Mouse (Mus musculus) CD4-positive helper T cell, adult 2 months (primary cell): ENCODE data around the gene Recql5.

Source experiments
- DNase-seq: peaks from one replicate; pipeline ENCODE4 v3.0.0-alpha.2; 2012; ENCODE audit warnings: low read depth, missing footprints, low spot score

The Recql5 gene

DNA sequence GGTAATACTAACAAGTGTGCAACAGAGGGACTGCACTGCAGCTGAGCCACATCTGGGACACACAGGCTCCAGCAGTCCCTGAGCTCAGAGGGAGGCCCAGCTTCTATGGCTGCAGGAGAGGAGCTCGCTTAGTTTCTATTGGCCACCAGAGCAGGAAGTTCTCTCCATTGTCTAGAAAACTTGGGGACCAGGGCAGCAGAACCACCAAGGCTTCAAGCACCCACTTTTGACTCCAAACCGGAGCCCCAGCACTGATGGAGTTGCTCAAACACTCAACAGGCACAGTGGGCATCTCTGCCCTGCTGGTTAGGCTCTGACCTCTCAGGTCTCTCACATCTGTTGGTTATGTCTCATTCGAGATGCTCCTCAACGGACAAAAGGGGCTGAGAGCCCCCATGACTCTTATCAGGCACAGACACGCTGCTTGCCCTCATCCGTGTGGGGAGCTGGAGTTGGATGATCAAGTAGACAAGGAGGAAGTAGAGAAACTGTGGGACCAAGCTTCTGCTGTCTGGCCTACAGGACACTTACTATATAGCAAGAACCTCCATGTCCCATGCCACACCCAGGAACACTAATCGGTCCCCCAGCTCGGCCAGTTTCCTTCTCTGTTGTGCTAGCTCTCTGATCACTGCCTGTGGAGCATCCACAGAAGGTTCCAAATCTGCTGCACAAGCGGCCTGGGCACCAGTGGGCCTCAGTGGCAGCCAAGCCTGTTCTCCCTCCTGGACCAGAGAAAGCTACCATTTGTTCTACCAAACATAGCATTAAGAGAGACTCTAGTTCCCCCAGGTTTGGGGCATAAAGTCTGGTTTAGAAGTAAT, 31.7 kb downstream of the Recql5 start:
- no peak for DNase-seq

DNA sequence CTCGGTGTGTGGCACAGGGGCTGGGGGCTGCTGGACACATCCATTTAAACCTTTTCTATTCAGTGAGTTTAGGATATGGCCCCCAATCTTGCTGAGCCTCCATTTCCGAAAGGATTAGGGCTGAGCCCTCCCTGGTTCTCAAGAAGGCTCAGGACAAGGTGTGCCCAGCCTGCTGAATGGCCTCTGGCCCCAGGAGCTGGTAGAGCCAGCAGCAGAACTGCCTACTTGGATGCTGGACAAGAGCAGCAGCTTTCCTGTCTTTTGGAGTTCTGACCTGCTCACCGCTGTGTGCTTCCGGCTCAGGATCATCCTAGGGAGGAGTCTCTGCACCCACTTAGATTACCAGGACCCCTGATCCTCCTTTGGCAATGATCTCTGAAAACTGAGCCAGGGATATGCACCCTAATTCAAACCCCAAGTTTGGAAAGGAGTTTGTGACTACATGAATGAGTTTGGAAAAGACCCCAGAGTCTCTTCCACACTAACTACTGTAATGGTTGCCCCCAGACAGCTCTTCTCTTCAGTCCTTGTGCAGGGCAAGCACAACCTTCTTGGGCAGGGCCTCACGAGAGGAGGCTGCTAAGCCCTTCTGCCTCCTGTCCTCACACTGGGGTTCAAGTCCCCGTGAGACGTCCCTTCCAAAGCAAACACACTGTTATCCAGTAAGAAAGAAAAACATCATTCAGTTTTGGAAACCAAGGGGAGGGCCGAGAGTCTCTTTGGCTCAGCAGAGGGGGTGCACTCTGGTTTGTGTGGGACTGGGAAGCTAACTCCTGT, 32.5 kb downstream of the Recql5 start:
- DNase-seq = no peak

DNA sequence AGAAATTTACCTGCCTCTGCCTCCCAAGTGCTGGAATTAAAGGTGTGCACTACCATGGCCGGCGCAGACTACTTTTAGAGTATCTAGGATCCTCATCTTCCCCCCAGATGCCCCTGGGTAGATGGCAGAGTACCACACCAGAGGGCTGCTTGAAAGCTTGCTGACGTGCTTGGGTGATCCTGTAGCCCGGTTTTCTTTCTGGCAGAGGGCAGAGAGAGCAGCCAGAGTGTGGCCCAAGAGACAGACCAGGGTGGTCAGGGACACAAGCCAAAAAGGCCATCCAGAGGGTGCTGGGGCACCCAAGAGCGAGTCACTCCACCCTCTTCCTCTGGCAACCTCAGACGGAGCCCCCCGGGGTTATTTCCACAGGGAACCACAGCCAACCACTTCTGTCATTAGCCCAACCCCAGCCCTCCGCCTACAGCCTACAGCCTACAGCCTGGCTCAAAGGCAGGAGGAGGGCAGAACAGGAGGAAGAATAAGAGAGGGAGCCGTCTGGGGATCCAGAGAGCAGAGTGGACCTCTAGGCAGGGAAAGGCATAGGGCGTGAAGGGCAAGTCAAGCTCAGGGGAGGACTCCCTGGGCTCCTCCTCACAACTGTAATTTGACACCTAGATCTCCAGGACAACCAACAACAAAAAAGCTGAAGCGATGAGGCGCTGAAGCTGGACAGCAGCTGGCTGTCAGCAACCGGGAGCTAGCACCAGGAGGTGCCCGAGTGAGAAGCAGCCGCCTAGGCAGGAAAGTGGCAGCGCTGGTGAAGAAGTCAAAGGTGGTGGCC, 33.6 kb downstream of the Recql5 start, which contains the start of gene Smim5:
Gene Smim5, plus strand, starts transcription at position 481 of the 781 bp plus-strand sequence.
- no peak for DNase-seq

DNA sequence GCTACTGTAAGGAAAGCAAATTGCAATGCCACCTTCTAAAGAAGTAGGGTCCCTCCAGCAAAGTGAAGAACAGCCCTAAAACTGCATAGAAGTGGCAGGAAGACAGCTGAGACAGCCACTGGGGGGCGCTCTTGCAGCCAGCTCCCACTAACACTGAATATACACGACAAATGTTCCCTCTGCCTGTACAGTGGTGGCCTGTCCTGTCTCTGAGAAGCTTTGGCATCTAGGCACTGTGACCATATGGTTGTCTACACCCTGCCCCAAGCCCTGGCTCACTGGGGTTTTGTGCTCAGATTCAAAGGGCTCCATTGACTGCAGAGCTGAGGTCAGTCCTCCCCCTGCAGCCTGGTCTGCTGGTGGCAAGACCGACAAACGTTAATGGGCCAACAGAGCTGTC, 34.4 kb downstream of the Recql5 start:
- peak; percentile 51 for DNase-seq

DNA sequence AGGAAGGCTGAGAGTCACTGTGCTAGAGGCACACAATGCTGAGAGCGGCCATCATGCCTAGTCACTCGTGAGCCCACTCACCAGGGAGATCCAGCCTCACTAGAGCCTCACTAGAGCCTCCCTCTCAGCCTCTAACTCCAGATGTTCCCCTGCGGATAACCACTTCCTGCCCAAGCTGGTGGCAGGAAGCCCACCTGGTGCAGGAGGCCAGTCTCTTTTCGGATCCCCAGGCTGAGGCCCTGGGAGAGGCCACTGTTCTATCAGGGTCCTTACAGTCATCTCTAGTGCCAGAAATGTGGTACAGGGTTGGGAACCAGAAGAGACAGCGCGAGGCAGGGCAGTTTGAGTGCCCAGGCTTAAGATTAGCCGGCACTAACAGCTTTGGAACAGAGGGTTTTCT, 34.8 kb downstream of the Recql5 start:
- DNase-seq = peak; percentile 58

DNA sequence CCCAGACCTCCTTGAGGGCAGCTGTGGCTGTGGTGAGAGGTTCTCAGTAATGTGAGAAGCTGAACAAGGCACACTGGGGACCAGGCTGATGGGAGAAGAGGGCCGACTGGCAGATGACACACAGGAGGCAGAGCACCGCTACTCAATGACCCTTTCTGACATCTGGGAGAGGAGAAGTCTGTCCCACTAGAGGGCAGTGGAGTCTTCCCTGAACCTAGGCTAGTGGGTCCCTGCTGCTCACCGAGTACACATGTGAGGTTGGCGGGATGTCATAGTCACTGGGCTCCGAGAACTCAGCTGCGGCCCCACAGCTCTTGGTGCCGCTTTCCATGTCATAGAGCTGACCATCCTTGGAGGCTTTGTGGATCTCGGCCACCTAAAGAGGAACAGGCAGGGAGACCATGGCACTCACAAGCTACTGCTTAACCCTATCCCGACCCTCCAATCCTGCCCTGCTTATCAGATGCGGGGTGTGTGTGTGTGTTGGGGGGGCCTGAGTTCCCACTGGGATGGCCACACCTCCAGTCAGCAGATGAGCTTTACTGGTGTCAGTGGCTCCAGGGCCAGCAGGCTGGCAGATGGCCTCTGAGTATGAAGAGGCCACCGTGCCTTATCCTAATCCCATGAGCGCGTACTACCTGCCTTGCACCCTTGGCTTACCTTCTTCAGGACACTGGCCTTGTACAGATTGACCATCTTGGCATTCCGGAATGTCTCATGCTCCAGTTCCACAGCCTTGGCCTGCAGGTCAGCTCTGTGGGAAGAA, 38.3 kb downstream of the Recql5 start:
- no peak for DNase-seq

DNA sequence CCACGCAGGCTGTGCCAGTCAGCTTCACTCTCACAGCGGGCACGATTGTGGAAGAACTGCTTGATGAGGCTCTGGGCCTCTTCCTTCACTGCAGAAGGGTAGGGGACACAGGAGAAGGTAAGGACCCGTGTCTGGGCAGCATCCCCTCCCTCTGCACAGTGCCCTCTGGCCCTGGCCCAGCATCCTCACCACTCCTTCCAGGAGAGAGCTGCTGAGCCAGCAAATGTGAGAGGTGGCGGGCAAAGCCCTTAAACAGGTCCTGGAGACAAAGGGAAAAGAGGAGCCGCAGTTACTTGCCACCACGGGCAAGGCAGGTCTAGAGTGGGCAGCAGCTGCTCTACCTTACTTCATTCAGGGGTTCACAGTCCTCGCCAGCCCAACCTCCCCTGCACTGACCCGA, 40.2 kb downstream of the Recql5 start:
- no peak for DNase-seq

DNA sequence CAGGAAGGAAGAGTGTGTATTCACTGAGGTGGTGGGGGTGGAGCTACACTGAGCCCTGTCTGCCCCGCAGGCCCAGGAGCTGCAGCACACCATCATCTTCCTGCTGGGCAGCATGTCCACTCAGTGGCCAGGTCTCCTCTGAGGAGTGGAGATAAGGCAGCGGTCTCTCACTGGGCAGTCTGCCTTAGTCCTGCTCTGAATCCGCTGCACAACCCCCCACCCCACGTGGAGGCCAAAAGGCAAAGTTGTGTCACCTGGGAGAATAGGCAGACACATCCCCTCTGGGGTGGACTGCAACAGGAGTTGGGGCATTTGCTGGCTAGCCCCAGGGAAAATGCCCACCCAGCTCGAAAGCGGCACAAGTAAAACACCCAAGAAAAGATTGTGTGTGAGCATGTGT, 41.1 kb downstream of the Recql5 start:
- no peak for DNase-seq

DNA sequence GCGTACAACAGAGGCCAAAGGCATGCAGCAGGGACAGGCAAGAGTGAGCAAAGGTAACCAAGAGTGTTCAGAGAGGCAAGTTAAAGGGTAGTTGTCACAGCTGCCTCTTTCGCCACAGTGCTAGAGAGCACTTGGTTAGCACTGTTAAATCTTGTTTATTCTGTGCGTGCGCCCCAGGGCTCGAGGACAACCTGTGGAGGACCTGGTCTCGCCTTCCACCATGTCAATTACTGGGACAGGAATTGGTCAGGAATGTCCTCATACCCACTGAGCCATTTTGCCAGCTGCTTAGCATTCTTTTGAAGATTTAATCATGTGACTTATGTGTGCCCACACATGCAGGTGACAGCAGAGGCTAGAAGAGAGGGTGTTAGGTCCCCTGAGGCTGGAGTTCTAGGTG, 44.1 kb downstream of the Recql5 start:
- DNase-seq = no peak

DNA sequence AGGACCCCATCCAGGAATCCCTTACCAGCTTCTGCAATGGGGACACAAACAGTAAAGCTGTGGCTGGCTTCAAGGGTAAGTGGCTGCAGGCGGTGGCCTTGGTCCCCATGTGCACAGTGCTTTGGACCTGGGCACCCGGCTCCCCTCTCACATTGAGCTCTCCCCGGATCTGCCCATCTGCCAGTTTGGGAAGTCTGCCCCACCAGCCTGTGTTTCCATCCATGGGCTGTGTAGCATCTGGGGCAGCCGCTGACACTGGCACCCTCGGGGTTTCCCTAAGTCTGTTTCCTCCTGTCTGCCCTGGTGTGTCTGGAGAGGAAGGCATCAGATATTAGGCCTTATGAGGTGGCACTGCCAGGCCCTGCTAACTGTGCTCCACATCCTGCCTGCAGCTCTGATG, 45.3 kb downstream of the Recql5 start:
- DNase-seq = no peak

DNA sequence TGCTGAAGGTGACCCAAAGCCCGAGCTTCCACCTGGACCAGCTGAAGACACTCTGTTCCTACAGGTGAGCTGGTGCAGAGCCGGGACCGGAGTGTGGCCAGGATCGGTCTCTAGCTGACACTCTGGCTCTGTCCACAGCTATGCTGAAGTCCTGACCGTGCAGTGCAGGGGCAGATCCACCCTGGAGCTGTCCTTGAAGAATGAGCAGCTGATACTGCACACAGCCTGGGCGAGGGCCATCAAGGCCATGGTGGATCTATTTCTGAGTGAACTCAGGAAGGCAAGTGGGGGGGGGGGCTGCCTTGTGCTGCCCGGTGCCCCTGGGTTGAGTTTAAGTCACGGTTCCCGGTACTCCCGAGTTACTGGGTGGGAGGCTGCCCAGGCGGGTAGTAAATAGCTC, 46.8 kb downstream of the Recql5 start:
- DNase-seq = no peak

DNA sequence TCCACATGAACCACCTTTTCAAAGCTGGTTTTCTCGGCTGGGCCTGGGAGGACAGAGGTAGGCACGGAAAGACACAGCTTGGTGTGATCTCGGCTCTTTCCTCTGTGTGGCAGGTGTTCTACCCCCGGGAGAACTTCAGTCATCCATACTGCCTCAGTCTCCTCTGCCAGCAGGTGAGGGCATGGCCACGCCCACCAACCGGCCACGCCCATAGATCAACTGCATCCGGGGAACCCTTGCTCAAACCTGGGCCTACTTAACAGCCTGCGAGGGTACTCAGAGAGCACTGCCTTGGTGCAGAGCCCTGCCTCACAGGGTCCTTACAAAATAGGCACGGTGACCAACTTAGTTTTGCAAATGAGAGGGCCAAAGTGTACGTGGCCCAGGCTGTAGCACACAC, 48.0 kb downstream of the Recql5 start:
- DNase-seq = no peak

DNA sequence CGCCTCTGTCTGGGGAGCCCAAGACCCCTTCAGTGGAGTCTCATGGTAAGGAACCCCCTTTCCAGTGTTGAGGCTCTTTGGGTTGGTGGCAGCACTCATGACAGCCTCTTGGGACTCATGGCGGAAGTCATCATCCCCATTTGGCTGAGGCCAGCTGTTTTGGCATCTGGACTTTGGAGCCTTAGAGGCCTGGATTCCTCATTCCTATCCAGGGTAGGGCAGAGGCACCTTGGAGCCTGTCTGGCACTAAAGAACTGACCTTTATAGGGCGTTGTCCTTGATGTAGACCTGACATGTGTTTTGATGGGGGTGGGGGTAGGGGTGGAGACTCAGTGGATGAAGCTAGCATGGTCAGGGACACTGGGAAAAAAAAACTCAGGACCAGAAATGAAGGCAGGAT, 48.9 kb downstream of the Recql5 start:
- DNase-seq = no peak

DNA sequence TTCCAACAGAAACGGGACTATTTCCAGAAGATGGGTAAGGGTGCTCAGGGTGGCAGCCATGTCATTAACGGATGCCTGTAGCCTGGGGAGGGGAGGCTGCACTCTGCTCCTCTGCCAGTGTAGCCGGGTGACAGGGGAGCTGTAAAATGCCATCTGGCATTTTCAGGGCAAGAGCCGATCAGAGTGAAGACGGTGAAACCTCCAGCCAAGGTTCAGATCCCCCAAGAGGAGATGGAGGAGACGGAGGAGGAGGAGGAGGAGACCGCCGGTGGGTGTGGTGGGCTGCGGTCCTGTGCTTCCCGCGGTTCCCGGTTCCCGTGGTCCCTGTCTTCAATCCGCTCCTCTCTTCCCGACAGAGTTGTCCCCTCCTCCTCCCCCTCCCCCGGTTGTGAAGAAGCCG, 50.0 kb downstream of the Recql5 start:
- DNase-seq = no peak

DNA sequence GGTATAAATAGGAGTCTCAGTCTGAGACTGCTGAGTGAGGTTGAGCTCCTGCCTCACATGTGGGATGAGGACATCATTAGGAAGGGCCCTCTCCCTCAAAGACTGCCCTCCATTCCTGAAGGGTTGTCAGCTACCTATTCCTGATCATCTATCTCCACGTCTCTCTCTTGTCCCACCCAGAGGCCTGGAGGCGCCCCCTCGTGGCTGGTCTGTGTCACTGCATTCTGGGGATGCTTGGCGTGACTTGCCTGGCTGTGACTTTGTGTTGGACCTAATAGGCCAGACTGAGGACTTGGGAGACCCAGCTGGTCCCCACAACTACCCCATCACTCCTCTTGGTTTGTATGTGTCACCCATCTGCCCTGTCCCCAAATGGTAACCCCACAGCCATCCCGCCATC, 52.3 kb downstream of the Recql5 start:
- DNase-seq = peak; percentile 46

DNA sequence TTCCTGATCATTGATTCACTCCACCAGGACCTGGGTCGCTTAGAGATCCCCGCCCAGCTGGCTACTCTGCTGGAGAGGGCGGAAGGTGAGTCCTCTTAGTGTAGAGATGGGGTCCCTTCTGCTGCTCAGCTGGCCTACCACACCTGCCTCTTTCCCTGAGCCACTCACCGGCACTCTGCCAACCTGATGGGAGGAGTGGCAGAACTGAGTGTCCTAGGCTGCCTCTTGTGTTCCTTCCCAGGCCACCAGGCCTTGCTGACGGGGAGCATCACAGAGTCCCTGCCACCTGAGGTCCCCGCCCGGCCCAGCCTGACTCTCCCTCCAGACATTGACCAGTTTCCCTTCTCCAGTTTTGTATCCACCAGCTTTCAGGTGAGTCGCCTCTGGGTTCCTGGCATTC, 55.2 kb downstream of the Recql5 start:
- no peak for DNase-seq

DNA sequence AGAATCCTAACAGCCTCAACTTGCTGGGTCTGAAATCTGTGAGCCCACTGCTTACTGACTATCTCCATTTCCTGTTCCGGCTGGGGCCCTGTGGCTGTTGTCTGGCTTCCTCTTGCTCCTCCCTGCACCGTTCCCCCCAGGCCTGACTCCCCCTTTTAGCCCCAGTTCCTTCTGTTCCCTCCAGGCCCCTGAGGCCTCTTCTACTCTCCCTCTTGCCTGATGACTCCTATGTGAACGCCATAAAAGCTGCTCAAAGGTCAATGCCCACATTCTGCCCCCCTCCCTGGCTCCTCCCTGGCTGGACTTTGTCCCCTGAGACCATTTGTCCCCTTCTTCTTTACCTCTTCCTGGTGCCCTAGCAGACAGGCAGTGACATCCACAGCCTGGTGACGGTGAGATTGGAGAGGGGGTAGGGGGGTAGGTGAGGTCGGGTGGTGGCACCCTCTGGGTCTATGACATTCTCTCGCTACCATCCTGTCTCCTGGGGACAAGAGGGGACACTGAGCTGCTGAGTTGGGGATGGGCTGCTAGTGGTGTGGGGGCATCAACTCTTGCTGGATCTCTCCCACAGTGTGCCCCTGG, 56.0 kb downstream of the Recql5 start:
- no peak for DNase-seq

DNA sequence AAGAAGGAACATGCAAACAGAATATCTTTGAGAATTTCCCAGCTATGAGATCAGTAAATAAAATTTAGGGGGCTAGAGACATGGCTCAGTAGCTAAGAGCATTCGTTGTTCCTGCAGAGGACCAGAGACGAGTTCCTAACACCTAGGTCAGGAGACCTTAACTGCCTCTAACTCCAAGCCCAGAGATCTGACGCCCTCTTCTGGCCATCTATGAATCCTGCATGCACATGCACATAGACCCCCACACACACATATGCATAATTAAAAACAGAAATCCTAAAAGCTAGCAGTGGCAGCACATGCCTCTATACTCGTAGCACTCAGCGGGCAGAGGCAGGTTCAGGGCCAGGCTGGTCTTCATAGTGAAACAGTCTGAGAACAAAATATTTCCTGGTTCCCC, 56.8 kb downstream of the Recql5 start:
- DNase-seq = no peak

DNA sequence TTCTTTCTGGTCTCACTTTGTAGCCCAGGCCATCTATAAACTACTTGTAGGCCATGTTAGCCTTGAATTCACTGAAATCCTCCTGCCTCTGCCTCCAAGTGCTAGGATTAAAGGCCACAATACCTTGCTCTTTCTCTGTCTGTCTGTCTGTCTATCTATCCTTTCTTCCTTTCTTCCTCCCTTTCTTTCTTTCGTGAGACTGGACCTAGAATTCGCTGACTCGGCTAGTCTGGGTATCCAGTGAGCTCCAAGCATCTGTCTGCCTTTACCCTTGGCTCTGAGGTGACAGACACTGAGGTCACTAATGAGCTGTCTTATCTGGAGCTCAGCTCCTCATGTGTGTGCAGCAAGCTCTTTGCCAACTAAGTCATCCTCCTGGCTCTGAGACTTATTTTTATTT, 57.3 kb downstream of the Recql5 start:
- DNase-seq = no peak

DNA sequence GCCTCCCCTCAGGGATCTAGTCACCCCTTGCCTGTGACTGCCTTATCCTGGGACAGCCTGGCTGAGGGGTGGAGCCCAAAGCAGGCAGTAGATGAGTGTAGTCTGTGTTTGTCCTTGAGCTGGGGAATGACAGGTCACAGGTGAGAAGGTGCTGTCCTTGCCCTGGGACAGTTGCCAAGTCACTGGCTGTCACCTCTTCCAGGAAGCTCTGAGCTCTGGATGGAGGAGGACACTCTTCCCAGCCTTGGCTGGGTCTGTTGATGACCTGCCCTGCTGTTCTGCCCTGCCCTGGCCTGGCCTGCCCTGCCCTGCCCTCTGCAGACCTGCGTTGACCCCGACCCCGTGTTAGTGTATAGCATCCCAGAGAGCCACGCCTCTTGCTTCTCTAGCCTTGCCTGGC, 60.8 kb downstream of the Recql5 start:
- no peak for DNase-seq

DNA sequence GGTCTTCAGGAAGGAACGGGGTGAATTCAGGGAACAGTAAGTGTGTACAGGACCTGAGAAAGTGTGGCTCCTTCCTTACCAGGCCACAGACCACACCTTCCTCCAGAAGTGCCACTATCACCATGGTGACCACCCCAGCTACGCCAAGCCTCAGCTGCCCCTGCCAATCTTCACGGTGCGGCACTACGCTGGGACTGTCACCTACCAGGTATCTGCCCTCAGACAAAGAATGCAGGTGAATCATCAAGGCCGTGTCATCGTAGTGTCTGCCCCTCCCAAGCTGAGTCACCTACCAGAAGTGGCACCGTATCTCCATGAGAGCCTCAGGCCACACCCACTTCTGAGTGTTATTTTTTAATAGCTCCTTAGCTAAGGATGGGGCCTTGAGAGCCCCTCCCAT, 63.9 kb downstream of the Recql5 start:
- peak; percentile 47 for DNase-seq
